Mouse (Mus musculus) small intestine, adult 10 weeks (tissue): Measurements from ENCODE around the gene 4933430I17Rik. TPM values are rescaled to one million over a fixed set of nuclear protein-coding genes. Genes with fewer than 3 reads are reported as not detected.

Source experiments
- polyA plus RNA-seq: library from polyadenylated mRNA; stranded (reverse); fragments of 350-450 nt; fragmentation: Illumina TruSeq; extraction: RNeasy Lipid Tissue Mini Kit (QIAGEN cat#74804); gene quantifications from one replicate; pipeline ENCODE4 v1.2.3, GENCODE M21; 2014; ENCODE audit warnings: low replicate concordance

4933430I17Rik gene
- polyA plus RNA-seq: 0.37 TPM

GRCm38 (mm10) chr4:62524651-62525488, at the start of gene 4933430I17Rik, which contains the start of gene Pole3:
Gene 4933430I17Rik (plus strand): TSS chr4:62525369.
Gene Pole3 (minus strand): TSS chr4:62525068.

GRCm38 (mm10) chr4:62479937-62480708, 45.0 kb upstream of the 4933430I17Rik start, which contains the start of gene Bspry:
Gene Bspry (plus strand): TSS chr4:62480053.

GRCm38 (mm10) chr4:62503374-62503970, 21.7 kb upstream of the 4933430I17Rik start, which contains the start of gene Hdhd3:
Gene Hdhd3 (minus strand): TSS chr4:62503467.

GRCm38 (mm10) chr4:62519849-62520233, 5.3 kb upstream of the 4933430I17Rik start, which contains the start of gene Alad:
Gene Alad (minus strand): TSS chr4:62519918.

GRCm38 (mm10) chr4:62559797-62560329, 34.7 kb downstream of the 4933430I17Rik start, which contains the start of gene Rgs3:
Gene Rgs3 (plus strand): TSS chr4:62559847.

Other genes with a start within 250 kb of the 4933430I17Rik start
- 11.2 TPM for gene Fkbp15, start 164.8 kb upstream of the 4933430I17Rik start, polyA plus RNA-seq
- 518 TPM for gene Slc31a1, start 164.6 kb upstream of the 4933430I17Rik start, polyA plus RNA-seq
- 40.1 TPM for gene Cdc26, start 116.7 kb upstream of the 4933430I17Rik start, polyA plus RNA-seq
- gene Prpf4, start 116.6 kb upstream of the 4933430I17Rik start, polyA plus RNA-seq: 6.1 TPM
- not detected for gene Rnf183, start 90.1 kb upstream of the 4933430I17Rik start, polyA plus RNA-seq
- gene Wdr31, start 54.5 kb upstream of the 4933430I17Rik start, polyA plus RNA-seq: 0.52 TPM
- gene Bspry, start 45.3 kb upstream of the 4933430I17Rik start, polyA plus RNA-seq: 1.9 TPM
- gene Hdhd3, start 21.9 kb upstream of the 4933430I17Rik start, polyA plus RNA-seq: 0.48 TPM
- gene Alad, start 5.5 kb upstream of the 4933430I17Rik start, polyA plus RNA-seq: 0.85 TPM
- 39.8 TPM for gene Pole3, start 301 bp upstream of the 4933430I17Rik start, polyA plus RNA-seq
- gene Rgs3, start 34.5 kb downstream of the 4933430I17Rik start, polyA plus RNA-seq: 2.5 TPM